Mouse (Mus musculus): ENCODE measurements around the gene Lef1.

Gene Lef1

GRCm38 (mm10) chr3:131247851-131248250 lies 137.6 kb downstream of the Lef1 start:
- in situ Hi-C loops (cut with MboI): loop anchor here (10.0 kb wide), 1 partner anchor 493 kb away; no protein-coding TSS in a partner anchor

GRCm38 (mm10) chr3:131248444-131248843 lies 138.2 kb downstream of the Lef1 start:
- in situ Hi-C loops (cut with MboI): loop anchor here (10.0 kb wide), 1 partner anchor 494 kb away; no protein-coding TSS in a partner anchor

- in situ Hi-C loops (cut with MboI): no loop called here
These were observed 140.0 kb downstream of the Lef1 start for GRCm38 (mm10) chr3:131250283-131250682.

- in situ Hi-C loops (cut with MboI): no loop called here
These were observed 140.7 kb downstream of the Lef1 start for GRCm38 (mm10) chr3:131250978-131251377.

GRCm38 (mm10) chr3:131251601-131252000 lies 141.3 kb downstream of the Lef1 start:
- in situ Hi-C loops (cut with MboI): no loop called here

GRCm38 (mm10) chr3:131254991-131255390 lies 144.7 kb downstream of the Lef1 start:
- in situ Hi-C loops (cut with MboI): no loop called here

- in situ Hi-C loops (cut with MboI): no loop called here
These were observed 145.2 kb downstream of the Lef1 start for GRCm38 (mm10) chr3:131255399-131255981.

- in situ Hi-C loops (cut with MboI): no loop called here
These were observed 148.7 kb downstream of the Lef1 start for GRCm38 (mm10) chr3:131258921-131259320.

GRCm38 (mm10) chr3:131259392-131259965 lies 149.2 kb downstream of the Lef1 start:
- in situ Hi-C loops (cut with MboI): no loop called here

GRCm38 (mm10) chr3:131260418-131260817 lies 150.1 kb downstream of the Lef1 start:
- in situ Hi-C loops (cut with MboI): no loop called here

GRCm38 (mm10) chr3:131263766-131264486 lies 153.7 kb downstream of the Lef1 start:
- in situ Hi-C loops (cut with MboI): no loop called here

GRCm38 (mm10) chr3:131265516-131265915 lies 155.2 kb downstream of the Lef1 start:
- in situ Hi-C loops (cut with MboI): no loop called here

- in situ Hi-C loops (cut with MboI): no loop called here
These were observed 156.2 kb downstream of the Lef1 start for GRCm38 (mm10) chr3:131266366-131267050.

GRCm38 (mm10) chr3:131270381-131270780 lies 160.1 kb downstream of the Lef1 start:
- in situ Hi-C loops (cut with MboI): no loop called here

GRCm38 (mm10) chr3:131271157-131271556 lies 160.9 kb downstream of the Lef1 start:
- in situ Hi-C loops (cut with MboI): no loop called here

GRCm38 (mm10) chr3:131271559-131272373 lies 161.5 kb downstream of the Lef1 start, which contains the start of gene Hadh:
TSS of gene Hadh (minus strand) at chr3:131272101.
- in situ Hi-C loops (cut with MboI): no loop called here

GRCm38 (mm10) chr3:131272374-131273100 lies 162.3 kb downstream of the Lef1 start:
- in situ Hi-C loops (cut with MboI): no loop called here

All from mature B cell (primary cell).